Mouse (Mus musculus): ENCODE data around the gene Trim58. TPM values are rescaled to one million over a fixed set of nuclear protein-coding genes. Genes with fewer than 3 reads are reported as not detected.
A peak's percentile ranks its signal among the peaks of the same experiment; 100 is the strongest.

Trim58 gene
- total RNA-seq (2021), result 0.49 and 1.3 TPM in 2 replicates
- long read RNA-seq, experiment 1, result 0 reads
- long read RNA-seq, experiment 2, result 0 reads

GRCm38 (mm10) chr11:58640272-58640867 lies at the start of gene Trim58:
TSS of gene Trim58 (plus strand) at chr11:58640465.
- peak; percentile 20 for DNase-seq

DNA sequence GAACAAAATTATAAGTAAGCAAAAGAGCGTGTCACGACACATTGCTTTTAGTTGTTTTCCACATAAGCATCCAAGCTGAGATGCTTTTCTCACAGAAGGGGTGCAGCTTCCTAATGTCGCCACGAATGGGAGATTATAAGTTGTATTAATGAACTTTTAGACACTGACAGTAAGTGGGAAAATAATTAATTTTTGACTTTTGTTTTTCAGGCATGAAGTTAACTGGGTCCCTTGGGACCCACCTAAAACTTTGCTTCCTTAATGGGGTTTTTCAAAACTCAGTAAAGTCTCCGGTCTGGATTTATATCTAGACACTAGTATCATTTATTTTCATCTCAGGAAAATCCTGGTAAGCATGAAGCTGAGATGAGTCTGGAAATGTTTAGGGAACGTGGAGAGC lies 45.5 kb upstream of the Trim58 start, which contains the start of gene Olfr324:
Gene Olfr324 (plus strand): TSS at position 301 of the 400 bp plus-strand sequence.
- DNase-seq, result no peak

- DNase-seq, result no peak
These were observed 42.4 kb upstream of the Trim58 start for GRCm38 (mm10) chr11:58597837-58598236.

- no peak for DNase-seq
These were observed 38.2 kb upstream of the Trim58 start for GRCm38 (mm10) chr11:58602062-58602461.

GRCm38 (mm10) chr11:58602800-58603560 lies 37.3 kb upstream of the Trim58 start:
- no peak for DNase-seq

DNA sequence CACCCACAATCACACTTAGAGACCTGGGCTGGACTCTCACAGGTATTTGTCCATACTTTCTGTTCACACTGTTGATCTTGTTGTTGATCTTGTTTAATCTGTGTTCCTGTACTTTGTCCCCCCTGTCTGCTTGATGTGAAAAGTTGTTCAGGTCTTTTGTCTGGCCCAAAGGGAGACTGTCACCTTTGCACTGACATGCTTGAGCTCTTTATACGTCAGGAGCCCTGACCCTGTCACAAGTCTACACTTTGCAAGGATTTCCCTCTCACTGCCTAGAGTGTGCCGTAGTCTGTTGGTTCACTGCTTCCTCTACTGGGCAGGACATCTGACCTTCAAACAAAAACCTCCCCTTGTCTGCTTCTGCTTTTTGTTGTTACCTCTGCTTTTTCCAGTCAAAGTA lies 35.6 kb upstream of the Trim58 start:
- DNase-seq, result no peak

- DNase-seq, result no peak
These were observed 35.0 kb upstream of the Trim58 start for GRCm38 (mm10) chr11:58605228-58605627.

GRCm38 (mm10) chr11:58606177-58606919 lies 33.9 kb upstream of the Trim58 start:
- no peak for DNase-seq

- no peak for DNase-seq
These were observed 33.2 kb upstream of the Trim58 start for GRCm38 (mm10) chr11:58607030-58607429.

GRCm38 (mm10) chr11:58613359-58613758 lies 26.9 kb upstream of the Trim58 start:
- no peak for DNase-seq

GRCm38 (mm10) chr11:58614526-58614925 lies 25.7 kb upstream of the Trim58 start:
- no peak for DNase-seq

GRCm38 (mm10) chr11:58615975-58616374 lies 24.3 kb upstream of the Trim58 start, which contains the start of gene 2210407C18Rik:
TSS of gene 2210407C18Rik (minus strand) at chr11:58616075.
- no peak for DNase-seq

DNA sequence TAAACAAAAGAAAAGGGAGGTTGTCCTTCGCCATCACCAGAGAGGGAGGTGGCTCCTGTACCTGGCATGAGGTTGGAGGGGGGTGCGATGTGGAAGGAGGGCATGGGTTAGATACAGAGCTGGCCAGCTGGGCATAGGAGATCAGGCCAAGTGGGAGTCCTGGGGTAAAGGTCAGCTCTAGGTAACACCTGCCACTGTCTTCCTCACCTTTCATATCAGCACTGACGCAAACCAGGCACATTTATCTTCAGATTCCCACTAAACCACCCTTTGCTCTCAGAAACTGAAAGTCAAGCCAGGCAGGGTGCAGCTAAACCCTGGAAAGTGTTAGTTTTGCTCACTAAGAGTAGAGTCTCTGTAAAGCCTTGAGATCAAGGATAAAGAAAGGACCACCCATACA lies 21.9 kb upstream of the Trim58 start:
- no peak for DNase-seq

DNA sequence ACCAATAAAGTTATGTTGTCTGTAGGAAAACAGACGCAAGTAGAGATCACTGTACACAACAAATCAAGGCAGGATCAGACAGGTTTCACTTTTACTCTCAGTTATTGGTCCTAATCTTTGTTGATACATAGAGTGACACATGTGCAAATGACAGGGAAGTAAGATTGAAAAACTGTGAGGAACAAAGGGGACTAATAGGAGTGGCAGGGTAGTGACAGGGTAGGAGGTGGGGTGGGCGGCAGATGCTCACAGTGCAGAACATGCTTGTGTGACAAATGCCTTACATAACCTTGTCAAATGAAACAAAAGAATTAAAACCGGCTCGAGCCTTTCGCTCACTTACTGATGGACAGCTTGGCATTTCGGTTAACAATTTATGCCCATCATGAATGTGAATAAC lies 21.5 kb upstream of the Trim58 start:
- no peak for DNase-seq

GRCm38 (mm10) chr11:58626146-58626545 lies 14.1 kb upstream of the Trim58 start:
- no peak for DNase-seq

DNA sequence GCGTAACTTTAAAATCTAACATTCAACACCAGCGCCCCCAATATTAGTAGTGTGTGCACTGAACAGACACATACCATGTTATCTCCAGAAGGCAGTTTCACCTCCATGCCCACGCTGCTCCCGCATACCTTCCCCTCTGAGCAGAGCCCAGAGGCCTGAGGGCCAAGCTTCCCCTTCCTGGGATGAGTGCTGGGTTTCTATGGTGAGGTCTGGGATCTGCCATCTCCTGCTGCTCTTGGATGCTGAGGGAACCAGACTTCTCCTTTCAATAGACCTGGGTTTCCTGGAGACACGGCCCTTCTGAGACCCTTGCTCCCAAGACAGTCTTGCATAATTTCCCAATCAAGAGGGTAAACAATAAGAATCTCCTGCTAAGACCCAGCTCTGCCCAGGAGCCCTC lies 9.9 kb upstream of the Trim58 start, which contains the start of gene Olfr323:
Gene Olfr323 (minus strand): TSS at position 101 of the 400 bp plus-strand sequence.
- DNase-seq, result no peak

- no peak for DNase-seq
These were observed 5.4 kb upstream of the Trim58 start for GRCm38 (mm10) chr11:58634878-58635277.

DNA sequence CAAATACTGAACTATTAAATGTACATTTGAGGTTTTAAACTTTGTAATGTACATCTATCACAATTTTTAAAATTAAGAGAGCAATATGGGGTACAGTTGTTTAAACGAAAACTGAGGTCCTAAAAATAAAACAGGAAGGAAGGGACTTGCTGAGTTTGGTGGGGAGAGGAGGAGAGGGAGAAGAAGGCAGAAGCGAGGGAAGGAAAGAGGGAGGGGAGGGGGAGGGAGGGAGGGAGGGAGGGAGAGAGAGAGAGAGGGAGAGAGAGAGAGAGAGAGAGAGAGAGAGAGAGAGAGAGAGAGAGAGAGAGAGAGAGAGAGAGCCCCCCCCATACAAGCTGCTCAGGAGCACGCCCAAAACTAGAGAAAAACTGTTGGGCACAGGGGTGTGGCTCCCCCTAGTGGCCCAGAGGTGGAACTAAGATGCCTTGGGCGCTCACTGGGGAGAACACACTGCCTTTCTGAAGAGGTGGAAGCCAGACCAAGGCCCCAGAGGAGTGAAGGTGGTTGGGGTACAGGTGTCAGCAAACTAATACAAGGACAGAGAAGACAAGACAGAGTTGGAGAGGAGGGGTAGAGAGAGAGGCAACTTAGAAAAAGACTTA lies 3.8 kb upstream of the Trim58 start:
- DNase-seq, result peak; percentile 70

GRCm38 (mm10) chr11:58638176-58638701 lies 2.0 kb upstream of the Trim58 start:
- peak; percentile 58 for DNase-seq

GRCm38 (mm10) chr11:58641057-58641456 lies 792 bp downstream of the Trim58 start:
- DNase-seq, result no peak

GRCm38 (mm10) chr11:58641638-58642358 lies 1.5 kb downstream of the Trim58 start:
- no peak for DNase-seq

All from adrenal gland, postnatal 14 days (tissue).